Mouse (Mus musculus) neural tube, embryonic 12.5 days (tissue): ENCODE results near the gene Ccl28. TPM values are rescaled to one million over a fixed set of nuclear protein-coding genes. Genes with fewer than 3 reads are reported as not detected.
"Not testable (repeated sequence)": the region's sequence is repeated elsewhere in the genome, so short reads cannot be mapped to it uniquely, and the experiment has no call there.

Source experiments
- ATAC-seq: fragments of 200-750 bp; cut with Nextera tagmentation; 2 replicates; pipeline ENCODE4 v1.8.0; 2017; ENCODE audit warnings: low read depth, mild to moderate bottlenecking, moderate TSS enrichment, moderate library complexity; ENCODE audit not compliant: low FRiP score
- H3K27ac ChIP-seq: fragments of 300-500 bp; sonication (generic); 2 replicates; pipeline ENCODE4 v1.5.1; 2016
- H3K27me3 ChIP-seq: fragments of 300-500 bp; sonication (generic); replicated peaks from 2 replicates; pipeline ENCODE4 v1.6.1; 2016; ENCODE audit warnings: mild to moderate bottlenecking
- H3K36me3 ChIP-seq: fragments of 300-500 bp; sonication (generic); 2 replicates; pipeline ENCODE4 v1.6.1; 2016; ENCODE audit warnings: mild to moderate bottlenecking
- H3K4me1 ChIP-seq: fragments of 300-500 bp; sonication (generic); 2 replicates; pipeline ENCODE4 v1.6.1; 2016
- H3K4me2 ChIP-seq: fragments of 300-500 bp; sonication (generic); replicated peaks from 2 replicates; pipeline ENCODE4 v1.6.1; 2016; ENCODE audit warnings: mild to moderate bottlenecking
- H3K4me3 ChIP-seq: fragments of 300-500 bp; sonication (generic); 2 replicates; pipeline ENCODE4 v1.5.1; 2016
- H3K9ac ChIP-seq: fragments of 300-500 bp; sonication (generic); 2 replicates; pipeline ENCODE4 v1.6.1; 2016; ENCODE audit warnings: mild to moderate bottlenecking
- H3K9me3 ChIP-seq: fragments of 300-500 bp; sonication (generic); 2 replicates; pipeline ENCODE4 v1.6.1; 2016; ENCODE audit warnings: mild to moderate bottlenecking
- WGBS: fragments of 180-500 bp; shearing (Covaris S2); methylation state at CpG from one replicate; pipeline ENCODE4 v1.1.7; 2016; 5-methylcytosine and 5-hydroxymethylcytosine counted together
- polyA plus RNA-seq: library from polyadenylated mRNA; unstranded; fragments of >200 nt; fragmentation: Nextera tagmentation; extraction: Ambion mirVana; gene quantifications from 2 replicates; pipeline ENCODE4 v1.2.1, GENCODE M21; 2016

The Ccl28 gene
- polyA plus RNA-seq, 1 experiment from 2014 or later = 0.19 TPM

DNA sequence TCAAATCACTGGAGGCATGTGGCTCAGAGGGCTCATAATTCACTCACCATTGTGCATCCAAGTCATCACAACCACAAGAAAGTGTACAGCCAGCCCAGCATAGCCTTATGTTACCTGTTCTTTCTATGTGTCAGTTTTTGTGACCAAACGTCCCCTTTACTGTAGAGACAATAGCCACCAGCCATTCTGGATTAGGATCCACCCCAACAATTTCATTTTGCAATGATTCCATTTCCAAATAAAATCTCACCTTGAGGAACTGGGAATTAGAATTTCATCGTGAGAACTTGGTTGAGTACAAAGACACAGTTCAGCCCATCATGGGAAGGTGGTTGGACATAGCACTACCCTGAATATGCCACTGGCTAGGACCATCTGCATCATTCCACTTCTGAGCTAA is 32.6 kb downstream of the Ccl28 start:
- Histone ChIP-seq H3K9me3 (0 out of 2 replicates have a peak, but pooled peaks cover 4% of the 10 kb centered on the region), H3K4me2 (no peak overlapping the region), H3K27ac (no peak overlapping the region), H3K4me1 (no peaks in the 10 kb centered on the region), H3K27me3 (no peaks in the 10 kb centered on the region), H3K4me3 (no peak overlapping the region), H3K36me3 (no peaks in the 10 kb centered on the region), H3K9ac (no peak overlapping the region)
- WGBS = 81% methylated on average over 2 of the region's 2 CpGs
- ATAC-seq = no peak

DNA sequence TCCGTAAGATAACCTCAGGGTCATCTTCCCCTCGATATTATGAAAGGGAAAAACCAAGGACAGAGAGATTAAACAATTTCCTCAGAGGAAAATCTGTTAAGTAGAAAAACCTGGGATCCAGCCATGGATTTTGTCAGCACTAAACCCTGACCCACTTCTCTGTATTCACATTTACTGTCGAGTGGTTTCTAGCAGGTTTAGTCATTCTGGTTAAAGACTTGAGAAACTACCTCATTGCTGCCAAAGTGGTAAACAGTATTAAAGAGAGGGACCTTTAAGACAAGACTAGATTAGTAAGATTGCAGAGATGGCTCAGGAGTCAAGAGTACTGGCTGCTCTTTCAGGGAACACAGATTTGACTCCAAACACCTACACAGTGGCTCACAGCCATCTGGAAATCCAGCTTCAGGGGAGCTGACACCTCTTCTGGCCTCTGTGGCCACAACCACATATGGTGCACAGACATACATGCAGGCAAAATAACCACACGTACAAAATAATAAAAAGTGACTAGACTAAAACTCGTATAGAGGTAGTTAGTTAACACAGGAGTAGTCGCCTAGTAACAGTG is 33.3 kb downstream of the Ccl28 start:
- no peak for ATAC-seq
- H3K4me3 ChIP-seq = no peak overlapping the region
- WGBS = 90% methylated on average over 6 of the region's 6 CpGs
- no peaks in the 10 kb centered on the region for H3K4me1 ChIP-seq
- H3K4me2 ChIP-seq = no peak overlapping the region
- no peak overlapping the region for H3K9ac ChIP-seq
- H3K9me3 ChIP-seq = 0 out of 2 replicates have a peak, but pooled peaks cover 4% of the 10 kb centered on the region
- no peak overlapping the region for H3K27ac ChIP-seq
- no peaks in the 10 kb centered on the region for H3K36me3 ChIP-seq
- no peaks in the 10 kb centered on the region for H3K27me3 ChIP-seq

DNA sequence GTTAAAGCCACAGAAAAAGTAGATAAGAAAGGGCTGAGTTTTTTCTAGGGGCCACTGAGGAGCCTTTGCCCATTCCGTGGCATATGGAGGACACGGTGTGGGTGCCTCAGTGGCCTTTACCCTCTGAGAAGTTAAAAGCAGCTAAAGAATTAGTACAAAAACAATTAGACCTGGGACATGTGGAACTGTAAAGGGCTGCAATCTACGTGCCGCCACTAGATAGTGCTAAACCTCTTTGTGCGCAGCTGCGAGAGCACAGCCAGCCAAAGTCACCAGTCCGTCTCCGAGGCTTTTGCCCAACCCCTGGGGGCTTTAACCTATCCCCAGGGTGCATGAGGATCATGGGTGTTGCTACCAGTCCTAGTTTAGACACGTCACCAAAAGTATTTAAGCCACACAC is 37.8 kb downstream of the Ccl28 start:
- not testable (repeated sequence) for H3K27ac ChIP-seq, ATAC-seq, H3K27me3 ChIP-seq, H3K36me3 ChIP-seq, H3K9me3 ChIP-seq, H3K9ac ChIP-seq, H3K4me1 ChIP-seq, H3K4me3 ChIP-seq, H3K4me2 ChIP-seq
- 73% methylated on average over 8 of the region's 9 CpGs for WGBS

DNA sequence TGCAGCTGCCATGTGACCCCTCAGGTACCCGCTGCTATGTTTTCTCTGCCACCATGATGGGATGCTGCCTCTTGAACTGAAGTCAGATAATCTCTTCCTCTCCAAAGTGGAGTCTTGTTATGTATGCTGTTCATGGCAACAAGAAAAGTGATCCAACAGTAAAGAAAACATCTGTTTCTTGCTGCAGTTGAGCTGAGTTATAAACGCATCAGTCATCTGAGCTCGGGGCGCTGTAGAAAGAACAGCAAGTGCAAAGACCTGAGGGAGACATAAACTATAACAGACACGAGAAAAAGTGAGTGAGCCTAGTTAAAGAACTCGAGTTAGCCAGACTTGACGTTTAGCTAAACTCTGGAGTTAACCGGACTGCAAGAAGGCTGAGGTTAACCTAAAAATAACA is 55.2 kb downstream of the Ccl28 start:
- no peak overlapping the region for H3K9ac ChIP-seq
- H3K4me1 ChIP-seq = no peaks in the 10 kb centered on the region
- H3K4me2 ChIP-seq = no peak overlapping the region
- no peak overlapping the region for H3K27ac ChIP-seq
- WGBS = 82% methylated on average over 8 of the region's 8 CpGs
- no peak for ATAC-seq
- no peaks in the 10 kb centered on the region for H3K27me3 ChIP-seq
- H3K9me3 ChIP-seq = no peaks in the 10 kb centered on the region
- no peak overlapping the region for H3K4me3 ChIP-seq
- H3K36me3 ChIP-seq = no peaks in the 10 kb centered on the region

DNA sequence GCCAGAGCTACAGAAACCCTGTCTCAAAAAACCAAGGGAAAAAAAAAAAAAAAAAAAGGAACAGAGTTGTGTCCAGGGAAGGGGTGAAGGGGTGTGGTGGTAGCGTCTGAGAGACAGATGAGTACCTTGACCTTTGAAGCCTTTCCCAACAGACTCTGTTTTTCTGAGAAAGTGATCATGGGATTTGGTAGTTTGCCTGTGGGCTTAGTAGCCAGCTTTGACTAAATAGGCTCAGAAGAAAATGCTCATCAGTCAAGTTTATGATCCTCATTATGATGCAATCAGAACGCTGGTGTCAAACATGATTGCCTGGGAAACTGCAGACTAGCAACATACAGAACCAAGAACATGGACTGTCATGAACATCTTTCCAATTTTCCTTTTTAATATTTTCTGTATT is 56.1 kb downstream of the Ccl28 start:
- Histone ChIP-seq H3K4me3 (no peak overlapping the region), H3K4me1 (no peaks in the 10 kb centered on the region), H3K27ac (no peak overlapping the region), H3K9me3 (no peaks in the 10 kb centered on the region), H3K4me2 (no peak overlapping the region), H3K36me3 (no peaks in the 10 kb centered on the region), H3K9ac (no peak overlapping the region), H3K27me3 (no peaks in the 10 kb centered on the region)
- ATAC-seq = no peak
- WGBS = 47% methylated on average over 2 of the region's 2 CpGs

DNA sequence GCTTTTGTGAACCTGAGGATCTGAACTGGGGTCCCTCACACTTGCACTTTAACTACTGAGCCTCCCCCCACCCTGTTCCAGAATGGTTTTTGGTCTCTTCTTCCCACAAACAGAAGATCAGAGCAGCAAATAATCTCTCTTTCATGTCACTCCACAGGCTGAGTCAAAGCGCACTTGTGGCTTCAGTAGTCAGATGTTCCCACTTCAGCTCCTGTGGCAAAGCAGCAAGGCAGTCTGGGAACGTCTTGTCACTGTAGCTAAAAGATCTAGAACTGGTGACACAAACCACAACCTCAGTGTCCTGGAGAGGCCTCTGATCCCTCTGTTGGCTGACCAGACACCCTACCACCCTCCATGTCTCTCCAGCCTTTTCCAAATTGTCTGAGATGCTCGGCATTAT is 57.5 kb downstream of the Ccl28 start:
- 78% methylated on average over 3 of the region's 3 CpGs for WGBS
- H3K4me1 ChIP-seq = no peaks in the 10 kb centered on the region
- no peak for ATAC-seq

DNA sequence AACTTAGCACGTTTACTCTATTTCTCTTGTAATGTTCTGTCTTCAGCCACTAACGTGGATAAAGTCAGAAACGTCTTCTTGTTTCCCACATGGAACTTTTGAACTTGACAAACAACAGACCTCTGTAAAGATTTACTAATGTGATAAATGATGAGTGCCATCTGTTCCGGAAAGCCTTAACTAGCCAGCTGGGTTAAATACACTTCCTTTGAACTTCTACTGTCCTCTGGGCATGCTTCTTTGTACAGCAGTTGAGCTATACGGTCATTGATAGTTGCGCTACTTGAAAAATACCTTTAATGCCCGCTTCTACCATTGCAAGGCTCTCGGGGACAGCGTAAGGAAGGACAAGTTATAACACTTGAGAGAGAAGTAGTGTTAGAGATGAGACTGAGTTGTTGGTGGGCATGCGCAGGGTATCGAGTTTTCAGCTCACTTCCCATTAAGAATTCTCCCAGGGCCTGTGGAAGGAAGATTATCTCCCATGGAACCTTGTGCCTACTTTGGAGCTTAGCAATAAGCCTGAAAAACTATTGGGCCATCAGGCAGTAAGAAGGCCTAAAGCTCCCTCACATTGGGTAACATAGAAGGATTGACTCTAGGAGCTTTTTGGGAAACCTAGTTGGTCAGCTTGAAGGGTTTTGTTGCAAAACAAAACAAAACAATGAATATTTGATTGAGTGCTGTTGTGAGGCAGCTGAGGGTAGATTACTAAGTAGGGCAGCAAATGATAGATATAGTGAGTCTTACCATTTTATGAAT is 61.0 kb downstream of the Ccl28 start:
- H3K27me3 ChIP-seq = no peaks in the 10 kb centered on the region
- 68% methylated on average over 11 of the region's 11 CpGs for WGBS
- H3K4me2 ChIP-seq = no peak overlapping the region
- ATAC-seq = no peak
- no peaks in the 10 kb centered on the region for H3K4me1 ChIP-seq
- no peaks in the 10 kb centered on the region for H3K9me3 ChIP-seq
- no peak overlapping the region for H3K27ac ChIP-seq
- no peaks in the 10 kb centered on the region for H3K36me3 ChIP-seq
- no peak overlapping the region for H3K9ac ChIP-seq
- no peak overlapping the region for H3K4me3 ChIP-seq

More for the DNA sequence above, 57.5 kb downstream of the Ccl28 start:
- H3K27ac ChIP-seq = no peak overlapping the region
- no peaks in the 10 kb centered on the region for H3K36me3 ChIP-seq
- H3K9ac ChIP-seq = no peak overlapping the region
- no peak overlapping the region for H3K4me2 ChIP-seq
- no peaks in the 10 kb centered on the region for H3K9me3 ChIP-seq
- H3K4me3 ChIP-seq = no peak overlapping the region
- H3K27me3 ChIP-seq = no peaks in the 10 kb centered on the region

DNA sequence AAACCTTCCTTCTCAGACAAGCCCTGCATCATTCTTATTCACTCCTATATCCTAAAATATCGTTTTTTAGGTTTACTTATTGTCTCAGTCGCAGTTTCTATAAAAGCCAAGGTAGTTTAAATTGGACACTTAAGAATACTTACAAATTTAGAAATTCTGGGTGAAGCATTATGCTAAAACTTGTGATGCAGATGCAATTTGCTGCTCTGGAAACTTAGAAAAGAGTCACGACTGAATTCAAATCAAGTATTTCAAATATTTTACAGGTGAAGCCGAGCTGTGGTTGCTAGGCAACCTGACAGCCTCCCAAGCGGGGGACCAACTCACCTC is 66.1 kb downstream of the Ccl28 start:
- no peaks in the 10 kb centered on the region for H3K9me3 ChIP-seq
- H3K9ac ChIP-seq = no peak overlapping the region
- peaks cover 21% of the 10 kb centered on the region for H3K4me1 ChIP-seq
- peak overlapping the region; percentile 79 for H3K4me2 ChIP-seq
- ATAC-seq = no peak
- WGBS = 10% methylated on average over 5 of the region's 5 CpGs
- H3K27ac ChIP-seq = no peak overlapping the region
- no peaks in the 10 kb centered on the region for H3K36me3 ChIP-seq
- H3K27me3 ChIP-seq = no peaks in the 10 kb centered on the region
- peak overlapping the region; percentile 21; the same call in 1 of the 2 replicates for H3K4me3 ChIP-seq

DNA sequence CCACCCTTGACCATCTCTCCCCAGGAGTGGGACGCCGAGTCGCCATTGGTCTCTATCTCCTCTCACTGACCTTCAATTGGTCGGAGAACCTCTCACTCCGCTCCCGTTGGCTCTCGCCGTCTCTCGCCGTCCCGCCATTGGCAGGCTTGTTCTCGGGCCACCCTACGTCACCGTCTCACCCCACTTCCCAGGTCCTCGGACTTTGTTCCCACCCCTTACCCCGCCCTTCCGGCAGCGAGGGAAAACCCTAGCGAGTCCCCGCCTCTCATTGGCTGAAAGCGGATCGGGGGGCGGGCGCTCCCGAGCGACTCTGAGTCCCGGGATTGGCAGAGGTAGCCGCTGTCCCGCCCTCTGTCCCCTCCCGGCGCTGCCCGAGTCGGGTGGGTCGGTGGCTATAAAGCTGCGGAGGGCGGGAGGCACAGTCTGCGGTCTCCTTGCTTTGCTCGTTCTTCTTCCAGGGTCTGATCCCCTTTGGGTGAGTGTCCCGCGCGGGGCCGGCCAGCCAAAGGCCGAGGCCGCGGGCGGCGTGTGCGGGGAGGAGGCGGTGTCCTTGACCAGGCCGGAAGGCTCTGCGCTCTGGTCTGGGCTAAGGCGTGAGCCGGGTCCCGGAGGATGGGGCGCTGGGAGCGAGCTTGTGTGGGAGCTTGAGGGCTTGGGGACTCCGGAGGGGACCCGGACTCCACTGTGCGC is 66.6 kb downstream of the Ccl28 start, which contains the start of gene Hmgcs1:
Hmgcs1 (plus strand) TSS at position 341 of the 690 bp plus-strand sequence.
- Histone ChIP-seq H3K36me3 (no peaks in the 10 kb centered on the region), H3K4me1 (peaks cover 21% of the 10 kb centered on the region), H3K27me3 (no peaks in the 10 kb centered on the region), H3K9ac (peak within 1 kb of the TSS; percentile 96), H3K9me3 (no peaks in the 10 kb centered on the region), H3K27ac (peak within 1 kb of the TSS; percentile 98), H3K4me2 (peak within 1 kb of the TSS; percentile 79), H3K4me3 (peak within 1 kb of the TSS; percentile 95)
- ATAC-seq = peak; percentile 99
- under 1% methylated on average over 59 of the region's 59 CpGs for WGBS

DNA sequence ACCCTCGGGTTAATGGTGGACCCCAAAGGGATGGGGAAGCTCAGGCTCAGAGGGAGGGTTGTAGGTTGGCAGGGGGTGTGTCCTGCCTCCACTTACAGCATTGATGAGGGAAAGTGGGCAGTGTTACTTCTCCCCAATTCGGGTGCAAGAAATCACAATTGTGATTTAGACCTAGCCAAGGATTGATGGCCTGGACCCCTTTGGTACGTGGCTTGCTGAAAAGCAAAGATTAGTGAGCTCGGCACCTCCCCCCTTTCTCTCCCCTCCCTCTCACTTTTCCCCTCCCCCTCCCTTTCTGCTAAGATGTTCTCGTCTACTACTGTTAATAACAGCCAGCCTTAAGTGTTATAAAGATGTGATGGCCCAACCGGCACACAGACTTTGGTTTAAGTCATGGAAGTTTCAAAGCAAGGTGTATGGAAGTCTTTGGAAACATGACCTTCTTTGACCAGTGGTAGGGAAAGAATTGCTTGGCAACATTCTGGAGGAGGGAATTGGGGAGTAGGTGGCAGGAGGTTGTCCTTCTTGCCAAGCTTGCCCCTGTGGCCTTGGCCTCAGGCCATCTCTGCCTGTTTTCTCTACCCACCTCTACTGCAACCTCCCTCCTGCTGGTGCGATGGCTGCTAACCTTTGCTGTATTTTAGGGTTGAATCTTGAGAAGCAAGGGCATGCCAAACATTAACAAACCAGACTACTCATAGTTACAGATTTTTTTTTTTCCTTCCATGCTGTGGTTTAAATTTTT is 67.4 kb downstream of the Ccl28 start:
- H3K9ac ChIP-seq = peak overlapping the region; percentile 96
- whole genome bisulfite sequencing = 5% methylated on average over 7 of the region's 7 CpGs
- peak overlapping the region; percentile 79 for H3K4me2 ChIP-seq
- H3K36me3 ChIP-seq = no peaks in the 10 kb centered on the region; the same call in 1 of the 2 replicates
- H3K4me1 ChIP-seq = peaks cover 27% of the 10 kb centered on the region
- peak overlapping the region; percentile 98 for H3K27ac ChIP-seq
- H3K27me3 ChIP-seq = no peaks in the 10 kb centered on the region
- H3K4me3 ChIP-seq = peak overlapping the region; percentile 95
- ATAC-seq = no peak
- no peaks in the 10 kb centered on the region for H3K9me3 ChIP-seq

DNA sequence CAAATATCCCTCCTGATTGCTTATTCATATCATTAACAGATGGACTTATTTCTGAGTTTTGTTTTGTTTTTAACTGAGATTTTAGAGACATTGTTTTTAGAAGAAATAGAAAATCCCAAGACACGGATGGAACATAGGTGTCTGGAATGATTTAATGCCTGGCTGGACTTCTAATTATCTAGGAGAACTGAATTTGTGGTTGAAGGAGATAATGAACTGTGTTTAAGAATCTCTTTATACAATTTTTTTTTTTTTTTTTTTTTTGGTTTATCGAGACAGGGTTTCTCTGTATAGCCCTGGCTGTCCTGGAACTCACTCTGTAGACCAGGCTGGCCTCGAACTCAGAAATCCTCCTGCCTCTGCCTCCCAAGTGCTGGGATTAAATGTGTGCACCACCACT is 68.3 kb downstream of the Ccl28 start:
- WGBS = 65% methylated on average over 3 of the region's 3 CpGs
- not testable (repeated sequence) for H3K36me3 ChIP-seq, H3K27ac ChIP-seq, H3K9me3 ChIP-seq, ATAC-seq, H3K27me3 ChIP-seq
- peak overlapping the region; percentile 79 for H3K4me2 ChIP-seq
- peak overlapping the region; percentile 95 for H3K4me3 ChIP-seq
- peaks cover 27% of the 10 kb centered on the region for H3K4me1 ChIP-seq
- H3K9ac ChIP-seq = peak overlapping the region; percentile 96; the same call in 1 of the 2 replicates

DNA sequence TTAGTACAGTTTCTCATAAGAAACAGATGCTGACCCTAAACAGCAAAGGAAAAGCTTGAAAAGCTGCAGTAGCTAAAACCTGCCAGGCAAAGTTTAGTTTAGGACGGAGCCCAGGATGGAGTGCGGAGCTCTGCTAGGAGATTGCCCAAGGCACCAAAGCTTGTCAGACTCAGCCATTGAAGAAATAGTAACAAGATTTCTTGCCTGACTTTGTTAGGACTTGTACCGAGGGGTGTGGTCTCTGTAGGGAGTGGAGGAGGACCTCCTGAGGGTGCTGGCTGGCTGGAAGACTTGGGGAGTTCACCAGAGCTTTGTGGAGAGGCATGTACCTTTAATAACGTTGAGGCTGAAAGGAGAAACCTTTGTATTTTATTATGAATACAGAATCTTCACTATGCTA is 72.1 kb downstream of the Ccl28 start:
- Histone ChIP-seq H3K36me3 (peaks cover 15% of the 10 kb centered on the region), H3K9ac (no peak overlapping the region), H3K27ac (no peak overlapping the region), H3K4me2 (0 out of 2 replicates have a peak overlapping the region, but pooled peaks have one; percentile 14), H3K4me3 (no peak overlapping the region), H3K27me3 (no peaks in the 10 kb centered on the region), H3K9me3 (no peaks in the 10 kb centered on the region), H3K4me1 (peaks cover 30% of the 10 kb centered on the region)
- WGBS = 67% methylated on average over 4 of the region's 4 CpGs
- ATAC-seq = no peak
